Comparison of ENCODE assay signal across 8 mouse cellular contexts in genomic region chr1:192799165-192799991, GRCm38 (mm10). TPM values are rescaled to one million over a fixed set of nuclear protein-coding genes. Genes with fewer than 3 reads are reported as not detected.
DNase-seq lines count a peak whose midpoint lies in the region; ATAC-seq and TF ChIP-seq lines count a peak whose summit lies in the region.

No protein-coding gene starts in this region.

- H3K9ac ChIP-seq in kidney, postnatal 0 days (ENCODE audit: low read depth, low read length) = no peak overlapping the region
- H3K9ac ChIP-seq in hindbrain, embryonic 12.5 days = no peak overlapping the region
- no peak overlapping the region for H3K9ac ChIP-seq in neural tube, embryonic 11.5 days (ENCODE audit: low read length)
- H3K9ac ChIP-seq in liver, embryonic 11.5 days (ENCODE audit: low read depth, low read length) = no peak overlapping the region

- peaks cover 14% of the 10 kb centered on the region for H3K4me1 ChIP-seq in kidney, postnatal 0 days (replicated peaks; ENCODE audit: insufficient read depth, low read length)
- H3K4me1 ChIP-seq in hindbrain, embryonic 12.5 days = peaks cover 23% of the 10 kb centered on the region
- peaks cover 5% of the 10 kb centered on the region for H3K4me1 ChIP-seq in neural tube, embryonic 11.5 days (ENCODE audit: control insufficient read depth, insufficient read depth, low read length)
- peaks cover 10% of the 10 kb centered on the region for H3K4me1 ChIP-seq in liver, embryonic 11.5 days (replicated peaks; ENCODE audit: control insufficient read depth, insufficient read depth, low read length)

- TF ChIP-seq CTCF in kidney, postnatal 0 days (IDR thresholded peaks at IDR 0.05; ENCODE audit: low read depth) = no peak

- no peaks in the 10 kb centered on the region for H3K9me3 ChIP-seq in kidney, postnatal 0 days (replicated peaks; ENCODE audit: low read length)
- no peaks in the 10 kb centered on the region for H3K9me3 ChIP-seq in hindbrain, embryonic 12.5 days (replicated peaks)
- no peaks in the 10 kb centered on the region for H3K9me3 ChIP-seq in neural tube, embryonic 11.5 days (ENCODE audit: control insufficient read depth, low read length)
- H3K9me3 ChIP-seq in liver, embryonic 11.5 days (ENCODE audit: control insufficient read depth, low read length) = no peaks in the 10 kb centered on the region; the same call in 1 of the 2 replicates

- no peak for ATAC-seq in kidney, postnatal 0 days (replicated peaks; ENCODE audit: low FRiP score, low read depth)
- no peak for ATAC-seq in hindbrain, embryonic 12.5 days (ENCODE audit: low FRiP score)
- no peak for ATAC-seq in neural tube, embryonic 11.5 days (ENCODE audit: insufficient read depth, low FRiP score, low TSS enrichment)
- ATAC-seq in liver, embryonic 11.5 days (replicated peaks; ENCODE audit: low FRiP score) = no peak

- H3K36me3 ChIP-seq in kidney, postnatal 0 days (ENCODE audit: insufficient read depth, low read length) = no peaks in the 10 kb centered on the region
- H3K36me3 ChIP-seq in hindbrain, embryonic 12.5 days = no peaks in the 10 kb centered on the region
- H3K36me3 ChIP-seq in neural tube, embryonic 11.5 days (ENCODE audit: control insufficient read depth, insufficient read depth, low read length) = no peaks in the 10 kb centered on the region
- H3K36me3 ChIP-seq in liver, embryonic 11.5 days (ENCODE audit: control insufficient read depth, insufficient read depth, low read length) = no peaks in the 10 kb centered on the region

- no peak overlapping the region for H3K4me2 ChIP-seq in kidney, postnatal 0 days (ENCODE audit: low read length)
- no peak overlapping the region for H3K4me2 ChIP-seq in hindbrain, embryonic 12.5 days (replicated peaks)
- no peak overlapping the region for H3K4me2 ChIP-seq in neural tube, embryonic 11.5 days (ENCODE audit: low read depth)
- H3K4me2 ChIP-seq in liver, embryonic 11.5 days = no peak overlapping the region

- WGBS in kidney, postnatal 0 days = 36% methylated on average over 10 of the region's 10 CpGs
- WGBS in hindbrain, embryonic 12.5 days = 44% methylated on average over 10 of the region's 10 CpGs
- WGBS in neural tube, embryonic 11.5 days = 30% methylated on average over 10 of the region's 10 CpGs
- WGBS in liver, embryonic 11.5 days = 37% methylated on average over 10 of the region's 10 CpGs

- H3K4me3 ChIP-seq in kidney, postnatal 0 days (replicated peaks; ENCODE audit: low read depth, low read length) = no peak overlapping the region
- H3K4me3 ChIP-seq in hindbrain, embryonic 12.5 days = no peak overlapping the region
- no peak overlapping the region for H3K4me3 ChIP-seq in neural tube, embryonic 11.5 days (ENCODE audit: low read depth, low read length)
- no peak overlapping the region for H3K4me3 ChIP-seq in liver, embryonic 11.5 days (ENCODE audit: low read depth, low read length)

- no peaks in the 10 kb centered on the region for H3K27me3 ChIP-seq in kidney, postnatal 0 days (ENCODE audit: insufficient read depth, low read length)
- H3K27me3 ChIP-seq in hindbrain, embryonic 12.5 days = no peaks in the 10 kb centered on the region
- H3K27me3 ChIP-seq in neural tube, embryonic 11.5 days (ENCODE audit: control insufficient read depth, insufficient read depth, low read length) = no peaks in the 10 kb centered on the region
- no peaks in the 10 kb centered on the region for H3K27me3 ChIP-seq in liver, embryonic 11.5 days (replicated peaks; ENCODE audit: control insufficient read depth, insufficient read depth, low read length)

- DNase-seq in kidney, postnatal 0 days (ENCODE audit: low spot score) = no peak
- DNase-seq in kidney, adult 11 months = no peak
- DNase-seq in embryo, embryonic 9.5 days (ENCODE audit: extremely low spot score) = peak; percentile 56
- peak; percentile 40 for DNase-seq in neural tube, embryonic 11.5 days (ENCODE audit: low spot score)
- no peak for DNase-seq in frontal cortex, postnatal 14 days (ENCODE audit: low spot score in 2 of 2)
- no peak for DNase-seq in left cerebral cortex, postnatal 10 days (ENCODE audit: extremely low spot score in 1 of 2, low spot score in 2 of 2)
- no peak for DNase-seq in liver, embryonic 11.5 days (ENCODE audit: low spot score)

- intact Hi-C loops in left cerebral cortex, postnatal 10 days (cut with DNase I) = no loop called here

- peak overlapping the region; percentile 85 for H3K27ac ChIP-seq in kidney, postnatal 0 days
- H3K27ac ChIP-seq in hindbrain, embryonic 12.5 days = peak overlapping the region; percentile 71
- no peak overlapping the region for H3K27ac ChIP-seq in neural tube, embryonic 11.5 days (ENCODE audit: low read depth, low read length)
- H3K27ac ChIP-seq in liver, embryonic 11.5 days (ENCODE audit: low read depth, low read length) = no peak overlapping the region

RNA-seq across cellular contexts. Expression of gene Hhat, which starts 28.4 kb away (rescaled TPM):
- 11.9 and 13.5 TPM in 2 replicates for polyA plus RNA-seq in kidney, postnatal 0 days (2015; fragmentation: Nextera tagmentation; extraction: Ambion mirVana)
- polyA plus RNA-seq in hindbrain, embryonic 12.5 days (2016; fragmentation: Nextera tagmentation; extraction: Ambion mirVana) = 5.9 and 7.8 TPM in 2 replicates
- polyA plus RNA-seq in neural tube, embryonic 11.5 days (2014; fragmentation: Nextera tagmentation; extraction: Ambion mirVana) = 8.9 and 9.2 TPM in 2 replicates
- 1 to 10 TPM; 1.7 to 1.8 TPM for total RNA-seq in left cerebral cortex, postnatal 10 days (2021)
- polyA plus RNA-seq in liver, embryonic 11.5 days (2014; fragmentation: Nextera tagmentation; extraction: Ambion mirVana) = 3.8 and 4.3 TPM in 2 replicates

RNA-seq across cellular contexts. Expression of gene Sertad4, which starts 56.2 kb away (rescaled TPM):
- polyA plus RNA-seq in kidney, postnatal 0 days (2015; fragmentation: Nextera tagmentation; extraction: Ambion mirVana) = 20.0 and 20.4 TPM in 2 replicates
- polyA plus RNA-seq in hindbrain, embryonic 12.5 days (2016; fragmentation: Nextera tagmentation; extraction: Ambion mirVana) = 40.9 and 49.9 TPM in 2 replicates
- polyA plus RNA-seq in neural tube, embryonic 11.5 days (2014; fragmentation: Nextera tagmentation; extraction: Ambion mirVana) = 19.3 and 22.8 TPM in 2 replicates
- 10 to 100 TPM; 27.3 to 30.3 TPM for total RNA-seq in left cerebral cortex, postnatal 10 days (2021)
- 3.9 and 4.0 TPM in 2 replicates for polyA plus RNA-seq in liver, embryonic 11.5 days (2014; fragmentation: Nextera tagmentation; extraction: Ambion mirVana)

Comparison
In these comparisons a context has a peak if more than half of its experiments do, and no peak if none do; other contexts are left out.
1. DNase-seq: peak in embryo, embryonic 9.5 days (single experiment) and neural tube, embryonic 11.5 days (single experiment); none in kidney, postnatal 0 days (single experiment), kidney, adult 11 months (single experiment), frontal cortex, postnatal 14 days (0 of 2), left cerebral cortex, postnatal 10 days (0 of 2) and liver, embryonic 11.5 days (single experiment).
2. H3K27ac ChIP-seq: peak in kidney, postnatal 0 days (single experiment) and hindbrain, embryonic 12.5 days (single experiment); none in neural tube, embryonic 11.5 days (single experiment) and liver, embryonic 11.5 days (single experiment).